Mouse (Mus musculus) right cerebral cortex, adult 2 months (tissue): ENCODE measurements at regions not wholly inside any gene's neighbourhood (a gene's known extent, or its start where the extent isn't known, plus 50 kb on each side); places are given as distances from the start of the nearest gene placed in this dataset.

Source experiments
- DNase-seq, 2 experiments: peaks; one replicate each; pipeline ENCODE4 v3.0.0; 2021 to 2022; ENCODE audit warnings: low spot score in 2 of 2

DNA sequence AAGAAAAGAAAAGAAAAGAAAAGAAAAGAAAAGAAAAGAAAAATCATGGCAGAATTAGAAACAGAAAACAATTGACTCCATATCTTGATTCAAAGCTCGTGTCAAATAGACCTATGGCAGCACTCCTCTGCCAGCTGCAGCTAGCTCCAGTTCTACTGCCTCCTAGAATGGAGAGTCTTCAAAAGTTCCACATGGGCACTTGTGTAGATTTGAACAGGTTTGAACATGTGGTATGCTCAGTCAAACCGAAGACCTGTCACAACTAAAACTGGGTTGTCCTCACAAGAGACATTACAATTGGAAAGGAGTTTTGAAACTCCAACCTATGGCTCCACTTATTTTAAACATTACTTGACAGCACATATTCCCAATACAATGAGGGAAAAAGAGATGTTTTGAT, 355.6 kb upstream of the Atp2b1 start:
- DNase-seq: no peak

DNA sequence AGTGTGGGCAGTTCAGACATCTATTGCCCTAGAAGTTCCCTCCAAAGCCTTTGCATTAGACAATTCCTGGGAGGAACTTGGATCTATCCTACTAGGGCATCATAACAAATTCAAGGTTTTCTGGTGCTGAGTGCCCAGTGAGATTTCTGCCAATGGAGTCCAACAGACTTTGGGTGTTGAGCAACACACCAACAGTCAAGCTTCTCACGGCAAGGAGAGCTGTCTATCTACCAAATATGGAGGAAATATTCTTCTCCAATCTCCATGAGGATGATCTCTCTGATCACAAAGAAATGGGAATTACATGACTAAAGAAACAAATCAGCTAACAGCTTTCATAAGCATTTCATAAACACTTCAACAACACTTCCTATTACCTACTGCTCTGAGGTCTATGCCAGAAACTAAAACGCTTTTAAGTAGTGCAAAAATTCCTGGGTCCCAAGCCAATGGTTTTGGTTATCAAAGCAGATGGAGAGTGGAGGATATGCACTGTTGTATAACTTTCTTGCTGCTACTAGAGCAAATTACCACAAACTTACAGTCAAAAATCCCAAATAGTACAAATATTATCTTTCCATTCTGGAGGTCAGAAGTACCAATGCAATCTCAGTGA, 351.8 kb upstream of the Atp2b1 start:
- DNase-seq: no peak

DNA sequence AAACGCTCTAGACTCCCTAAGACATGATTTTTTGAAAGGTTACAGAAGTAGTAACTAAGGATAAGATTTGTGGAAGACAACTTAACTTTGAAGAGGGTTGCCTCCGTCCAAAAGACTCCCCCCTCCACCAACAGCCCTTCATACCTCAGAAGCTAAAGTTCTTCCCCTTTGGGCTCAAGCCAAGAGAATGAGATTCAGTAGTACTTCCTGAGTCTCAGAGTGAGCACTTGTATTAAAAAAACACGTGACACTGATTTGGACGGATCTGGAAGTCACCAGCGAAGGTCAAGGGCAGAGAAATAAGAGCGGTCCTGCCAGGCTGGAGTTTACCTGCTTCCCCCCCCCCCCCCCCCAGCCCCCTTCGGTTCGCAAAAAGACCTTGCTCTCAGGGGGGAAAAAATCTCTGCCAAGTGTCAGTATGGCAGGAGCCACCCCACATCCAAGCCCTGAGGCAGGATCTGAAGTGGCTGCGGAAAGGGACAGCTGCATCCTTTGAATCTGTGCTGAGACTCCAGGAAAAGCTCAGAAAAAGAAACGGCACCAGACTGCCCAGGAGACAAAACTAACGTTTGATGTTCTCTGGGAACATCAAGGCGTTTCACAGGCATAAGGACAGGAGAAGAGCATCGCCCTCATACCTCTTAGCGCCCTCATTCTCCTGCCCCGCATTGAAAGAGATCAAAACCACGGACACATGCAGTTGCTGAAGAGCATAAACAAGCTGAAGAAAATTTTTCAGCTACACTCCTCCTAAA, 341.2 kb upstream of the Atp2b1 start:
- peak in 1 of 2 experiments; percentile 7 for DNase-seq

DNA sequence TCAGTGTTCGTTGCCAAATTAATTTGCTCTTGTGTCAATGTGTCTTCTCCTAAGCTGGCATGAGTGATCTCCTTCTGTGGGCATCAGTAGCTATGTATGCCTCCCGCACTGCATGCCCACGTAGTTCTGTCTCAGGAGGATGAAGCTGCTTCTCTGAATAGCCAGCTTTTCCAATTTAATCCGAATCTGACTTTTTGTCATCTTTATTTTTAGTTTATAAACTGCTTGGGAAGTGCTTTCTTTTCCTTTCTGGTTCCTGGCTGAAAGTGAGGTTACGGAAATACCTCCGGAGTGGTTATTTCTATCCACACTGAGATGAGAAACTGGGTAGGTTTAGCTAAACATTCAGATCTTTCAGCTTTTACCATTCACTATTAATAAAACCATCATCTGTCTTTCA, 337.2 kb upstream of the Atp2b1 start:
- peak; percentile 24 to 30 for DNase-seq

DNA sequence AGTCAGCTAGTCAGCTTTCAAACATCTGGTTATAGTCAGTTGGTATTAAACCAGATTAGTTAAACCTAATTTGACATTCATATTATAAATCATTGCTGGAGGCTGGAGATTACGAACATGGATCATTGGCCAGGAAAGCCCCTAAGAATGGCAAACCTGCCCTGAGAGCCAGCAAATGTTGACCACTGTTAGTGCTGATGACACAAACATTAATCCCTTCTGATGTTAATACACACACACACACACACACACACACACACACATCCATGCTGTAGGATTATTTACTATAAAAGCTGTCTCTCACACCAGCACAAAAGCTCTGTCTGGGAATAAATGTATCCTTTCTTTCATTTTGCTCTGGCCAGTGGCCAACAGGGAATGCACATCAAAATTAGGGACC, 329.4 kb upstream of the Atp2b1 start:
- no peak for DNase-seq

DNA sequence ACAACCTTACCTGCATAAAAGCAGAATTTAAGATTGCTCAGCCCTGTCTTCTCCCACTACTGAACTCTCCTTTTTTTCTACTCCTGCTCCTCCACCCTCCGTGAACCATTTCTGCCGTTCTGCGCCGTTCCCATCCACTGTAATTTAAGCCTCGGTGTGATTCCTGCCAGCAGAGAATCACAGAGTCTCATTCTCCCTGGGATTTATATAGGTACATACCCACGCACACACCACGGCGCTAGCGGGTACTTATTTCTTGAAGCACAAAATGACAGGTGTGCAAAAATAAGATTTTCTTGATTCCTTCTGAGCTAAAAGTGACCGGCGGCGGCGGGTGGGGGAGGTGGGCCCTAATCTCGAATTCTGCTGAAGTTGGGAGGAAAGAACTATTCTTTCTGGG, 324.5 kb upstream of the Atp2b1 start:
- peak; percentile 48 to 55 for DNase-seq

DNA sequence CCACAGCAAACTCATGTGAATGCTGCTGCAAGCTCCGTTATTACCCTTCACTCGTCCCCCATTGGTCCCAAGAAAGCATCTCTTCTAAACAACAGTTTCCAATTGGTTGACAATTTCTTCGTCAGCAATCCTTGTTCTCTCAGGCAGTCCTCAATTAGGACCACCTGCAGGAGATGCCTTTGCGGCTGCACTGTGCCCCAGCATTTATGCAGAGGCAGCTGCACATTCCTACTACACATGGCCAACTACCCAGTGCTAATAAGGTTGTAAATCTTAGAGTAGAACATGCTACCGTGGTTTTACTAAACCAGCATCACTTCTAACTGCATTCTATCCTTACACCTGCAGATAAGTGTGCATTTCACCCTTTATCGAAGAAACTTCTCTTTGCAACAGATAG, 322.1 kb upstream of the Atp2b1 start:
- no peak for DNase-seq

DNA sequence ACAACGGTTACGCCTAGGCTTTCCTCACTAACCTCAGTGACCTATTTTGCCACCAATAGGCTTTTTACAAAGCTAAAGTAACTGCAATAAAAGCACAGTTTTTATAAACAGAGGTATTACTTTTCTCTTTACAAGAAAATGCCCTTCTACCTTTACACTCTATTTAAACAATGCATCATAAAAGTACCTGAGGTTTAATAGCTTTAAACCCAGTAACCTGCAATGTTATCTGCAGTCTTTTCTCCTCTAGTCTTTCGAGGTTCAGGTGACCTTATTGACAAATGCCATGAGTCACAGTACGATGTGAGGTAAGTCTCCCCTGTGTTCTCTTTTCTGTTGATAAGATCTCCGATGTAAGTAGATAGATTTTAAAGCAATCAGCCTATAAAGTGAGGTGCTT, 320.3 kb upstream of the Atp2b1 start:
- no peak for DNase-seq

DNA sequence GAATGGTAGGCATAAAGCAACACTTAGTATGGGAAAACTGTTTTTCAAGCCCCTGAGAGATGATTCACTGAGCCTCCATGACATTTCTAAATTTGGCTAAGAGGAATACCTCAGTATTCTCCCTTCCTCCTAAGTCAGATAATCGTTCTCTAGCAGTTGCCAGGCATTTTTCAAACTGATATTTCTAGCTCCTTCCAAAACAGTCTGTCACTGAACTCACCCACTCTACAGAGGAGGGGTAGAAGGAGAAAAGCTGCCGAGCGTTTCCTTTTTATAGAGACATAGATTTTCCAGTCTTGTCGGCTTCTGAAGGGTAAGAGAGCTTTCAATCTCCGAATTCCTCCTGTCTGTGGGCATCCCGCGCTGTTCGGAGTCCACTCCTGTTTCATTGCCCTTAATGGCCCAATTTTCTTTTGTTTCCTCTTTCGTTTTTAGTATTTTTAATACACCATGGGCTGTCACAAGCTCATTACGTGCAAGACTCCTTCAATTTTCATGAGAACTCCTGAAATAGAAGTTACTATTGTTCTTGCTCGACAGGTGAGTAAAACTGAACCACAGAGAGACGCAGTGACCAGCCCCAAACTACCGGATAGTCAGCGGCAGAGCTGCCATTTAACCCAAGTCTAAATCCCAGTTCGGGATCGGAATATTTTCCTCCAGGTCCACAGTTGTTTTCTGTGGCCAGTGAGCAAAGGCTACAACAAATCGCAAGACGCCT, 305.8 kb upstream of the Atp2b1 start:
- peak; percentile 38 to 50 for DNase-seq

DNA sequence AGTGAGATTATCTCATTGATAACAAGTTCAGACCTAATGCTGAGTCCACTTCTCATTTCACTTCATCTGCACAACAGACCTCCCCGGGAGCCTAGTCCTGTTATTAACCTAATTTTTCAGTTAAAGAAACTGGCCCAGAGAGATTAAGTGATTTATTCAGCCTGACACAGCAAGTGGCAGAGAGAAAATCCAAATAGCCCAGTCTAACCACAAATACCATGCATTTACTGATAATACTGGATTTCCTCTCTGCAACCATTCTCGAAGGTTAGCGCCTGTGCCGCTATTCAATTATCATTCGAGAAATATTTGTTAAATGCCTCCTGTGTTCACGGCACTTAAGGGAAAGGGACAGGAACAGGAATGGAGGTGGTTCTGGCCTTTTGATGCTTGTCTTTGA, 303.5 kb upstream of the Atp2b1 start:
- no peak for DNase-seq

DNA sequence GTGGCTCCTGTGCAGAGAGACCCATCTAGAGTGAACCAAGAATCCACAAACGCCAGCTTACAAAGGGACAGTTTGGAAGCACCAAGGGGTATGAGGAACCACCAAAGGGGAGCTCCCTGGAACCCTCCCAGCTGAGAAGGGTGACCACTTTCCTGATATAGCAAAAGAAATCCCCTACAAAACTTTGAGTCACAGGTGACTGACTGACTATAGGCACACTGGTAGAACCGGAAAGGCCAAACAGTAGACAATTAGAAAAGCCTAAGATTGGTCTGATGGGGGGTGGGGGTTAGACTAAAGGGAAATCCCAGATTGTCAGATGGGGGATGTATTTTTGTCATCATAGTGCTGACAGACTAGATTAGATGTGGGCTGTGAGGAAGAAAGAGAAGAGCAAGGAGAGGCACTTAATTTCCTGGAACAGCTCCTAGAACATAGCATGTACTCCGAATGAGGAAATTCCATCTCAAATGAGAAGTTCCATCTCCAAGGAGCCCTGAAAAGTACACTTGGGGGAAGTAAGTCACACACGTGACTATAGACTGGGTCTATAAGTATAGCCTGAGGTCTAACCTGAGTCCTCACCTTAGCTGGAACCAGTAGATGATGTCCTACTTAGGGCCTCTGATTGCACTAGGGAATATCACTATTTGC, 302.4 kb upstream of the Atp2b1 start:
- no peak for DNase-seq

DNA sequence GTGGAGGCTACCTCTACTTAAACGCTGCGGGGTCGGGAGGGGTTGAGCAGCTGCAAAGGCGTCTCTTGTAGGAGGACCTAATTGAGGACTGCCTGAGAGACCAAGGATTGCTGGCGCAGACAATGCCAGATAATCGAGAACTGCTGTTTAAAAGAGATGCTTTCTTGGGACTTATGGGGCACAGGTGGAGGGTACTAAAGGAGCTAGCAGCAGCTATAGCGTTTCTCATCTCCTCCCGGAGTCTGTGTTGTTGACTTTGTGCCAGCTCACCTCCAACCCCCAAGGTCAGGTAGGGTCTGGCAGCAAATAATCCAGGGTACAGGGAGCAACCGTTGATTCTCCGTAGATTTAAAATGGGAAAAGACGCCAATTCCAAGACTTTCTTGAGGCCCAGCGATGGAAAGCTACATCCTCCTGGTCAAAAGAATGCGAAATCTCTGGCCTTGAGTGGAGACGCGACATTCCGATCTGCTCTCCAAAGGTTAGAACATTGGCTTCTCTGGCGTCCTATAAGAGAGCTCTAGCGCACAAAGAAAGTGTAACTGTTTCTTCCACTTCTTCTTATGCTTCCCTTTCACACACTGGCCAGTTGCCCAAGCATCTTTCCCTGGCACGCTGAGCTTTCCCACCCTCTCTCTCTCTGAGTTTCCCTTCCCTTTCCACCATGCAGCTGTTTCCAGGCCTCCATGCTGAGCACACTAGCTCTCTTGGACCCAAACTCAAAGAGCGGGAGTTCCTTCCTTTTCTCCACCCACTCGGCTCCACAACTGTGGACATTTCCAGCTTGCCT, 295.3 kb upstream of the Atp2b1 start:
- peak in 1 of 2 experiments; percentile 20 for DNase-seq

DNA sequence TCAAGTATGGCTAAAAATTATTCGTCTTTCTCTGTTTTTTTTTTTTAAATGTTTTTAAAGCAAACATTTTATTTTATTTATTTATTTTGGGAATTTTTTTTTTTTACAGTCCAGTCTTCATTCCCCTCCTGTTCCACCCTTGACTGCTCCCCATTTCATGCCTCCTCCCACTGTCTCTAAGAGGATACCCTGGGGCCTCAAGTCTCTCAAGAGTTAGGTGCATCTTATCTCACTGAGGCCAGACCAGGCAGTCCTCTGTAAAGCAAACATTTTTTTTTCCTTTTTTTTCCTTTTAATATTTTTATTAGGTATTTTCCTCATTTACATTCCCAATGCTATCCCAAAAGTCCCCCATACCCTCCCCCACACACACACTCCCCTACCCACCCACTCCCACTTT, 290.1 kb upstream of the Atp2b1 start:
- no peak for DNase-seq

DNA sequence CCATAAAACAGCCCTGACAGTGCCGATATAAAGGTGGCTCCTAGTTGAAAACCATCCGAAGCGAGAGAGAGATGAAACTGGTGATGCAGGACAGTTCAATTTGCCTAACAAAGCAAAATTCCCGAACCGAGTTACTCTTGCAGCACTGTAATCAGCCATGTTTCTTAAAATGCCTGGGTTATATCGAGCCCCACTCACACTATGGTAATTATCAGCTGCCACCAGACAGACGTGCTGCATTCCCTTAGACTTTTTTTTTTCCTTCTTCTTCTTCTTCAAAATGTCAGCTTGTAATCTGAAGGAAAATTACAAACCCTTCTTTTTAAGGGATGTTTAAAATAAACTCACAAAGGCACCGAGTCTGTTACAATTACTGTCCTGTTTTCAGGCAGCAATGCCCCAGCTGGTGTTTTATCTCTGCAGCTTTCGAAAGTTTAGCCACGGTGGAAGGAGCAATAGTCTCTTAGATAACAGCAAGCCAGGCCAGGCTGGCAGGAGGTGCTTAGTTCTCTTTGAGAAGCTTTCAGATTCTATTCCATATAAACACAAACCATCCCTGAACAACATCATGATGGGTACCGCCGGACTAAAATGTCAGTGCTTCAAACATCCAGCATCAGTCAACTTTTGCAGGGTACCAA, 289.4 kb upstream of the Atp2b1 start:
- DNase-seq: no peak

DNA sequence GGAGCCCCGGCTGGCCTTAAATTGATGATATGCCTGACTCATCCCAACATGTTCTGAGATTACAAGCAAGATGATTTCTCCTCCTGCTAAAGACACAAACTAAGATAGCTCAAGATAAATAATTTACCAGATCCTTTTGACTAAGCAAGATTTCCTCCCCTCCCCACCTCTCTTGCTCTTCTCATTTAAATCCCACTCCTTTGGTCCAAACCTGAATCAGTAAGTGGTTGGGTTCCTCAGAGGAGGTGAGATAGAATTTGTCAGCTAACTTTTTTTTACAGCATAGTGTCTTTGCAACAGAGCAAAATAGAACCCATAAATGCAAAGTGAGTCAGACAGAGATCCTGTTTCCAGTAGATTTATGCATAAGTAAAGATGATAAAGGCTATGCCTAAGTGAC, 286.0 kb upstream of the Atp2b1 start:
- no peak for DNase-seq

DNA sequence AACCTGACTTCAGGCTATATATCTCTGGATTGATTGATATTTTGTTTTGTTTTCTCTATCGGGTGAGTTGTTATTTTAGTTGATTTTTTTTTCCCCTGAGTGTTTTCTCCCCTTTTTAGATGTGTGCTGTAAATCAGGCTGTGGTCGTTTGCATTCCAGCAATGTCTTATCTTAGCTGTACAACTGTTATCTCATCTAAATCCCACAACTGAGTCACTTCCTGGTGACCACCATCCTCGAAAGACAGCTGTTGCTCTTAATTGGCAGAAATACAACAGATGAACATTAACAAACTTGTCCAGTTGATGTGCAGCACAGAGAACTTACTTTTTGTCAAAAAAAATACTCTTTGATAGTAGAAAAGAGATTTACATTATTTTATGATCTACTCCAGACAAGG, 285.0 kb upstream of the Atp2b1 start:
- DNase-seq: no peak

DNA sequence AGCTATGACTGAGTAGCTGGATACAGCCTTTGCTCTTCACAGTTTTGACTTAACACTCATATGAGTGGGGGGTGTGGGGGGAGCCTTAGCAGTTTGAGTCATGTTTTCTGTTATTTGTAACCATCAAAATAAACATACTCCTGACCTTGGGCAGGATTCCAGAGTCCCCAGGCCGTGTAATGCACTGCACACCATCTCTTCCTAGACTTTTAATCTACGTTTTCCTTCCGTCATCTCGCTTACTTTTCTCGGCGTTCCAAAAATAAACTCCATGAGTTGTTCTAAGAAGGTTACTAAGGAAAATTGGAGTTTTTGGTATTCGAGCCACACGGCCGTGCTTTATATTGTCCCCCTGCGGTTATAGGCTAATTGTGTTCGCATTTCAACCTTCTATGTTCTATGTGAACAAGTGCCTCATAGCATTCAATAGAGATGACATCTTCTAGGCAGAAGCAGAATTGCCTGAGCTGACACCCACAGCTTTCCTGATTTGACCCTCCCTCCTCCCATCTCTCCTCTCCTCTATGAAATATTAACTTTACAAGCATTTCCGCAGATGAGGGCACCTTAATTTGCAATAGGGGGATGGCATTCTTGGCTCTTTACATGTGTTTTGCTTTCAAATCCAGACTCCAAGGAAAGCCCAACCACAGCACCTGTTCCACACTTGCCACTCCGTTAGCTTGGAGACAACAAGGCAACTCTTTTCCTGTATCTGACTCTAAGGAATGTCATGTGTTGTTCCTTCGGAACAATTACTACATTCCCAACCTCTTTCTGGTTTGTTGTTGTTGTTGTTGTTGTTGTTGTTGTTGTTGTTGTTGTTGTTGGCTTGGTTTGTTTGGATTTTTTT, 276.2 kb upstream of the Atp2b1 start:
- DNase-seq: no peak

DNA sequence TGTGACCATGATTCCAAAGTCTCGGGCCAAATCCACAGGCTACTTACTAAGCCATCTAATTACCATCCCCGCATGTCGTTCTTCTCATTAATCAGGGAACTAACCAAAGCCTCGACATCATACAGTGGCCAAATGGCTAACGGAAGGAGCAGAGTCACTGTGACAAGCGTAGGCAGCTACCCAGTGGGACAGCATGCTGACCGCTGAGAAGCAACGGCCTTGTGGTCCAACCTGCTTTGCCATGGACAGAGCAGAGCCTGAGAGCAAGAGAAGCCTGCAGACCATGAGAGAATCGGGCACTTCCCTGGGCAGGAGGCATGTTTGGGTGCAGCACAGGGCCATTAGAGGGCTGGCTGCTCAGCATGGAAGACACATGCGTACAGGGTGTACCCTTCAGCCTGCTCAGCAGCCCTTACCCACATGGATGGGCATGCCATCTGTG, 268.5 kb upstream of the Atp2b1 start:
- DNase-seq: no peak

DNA sequence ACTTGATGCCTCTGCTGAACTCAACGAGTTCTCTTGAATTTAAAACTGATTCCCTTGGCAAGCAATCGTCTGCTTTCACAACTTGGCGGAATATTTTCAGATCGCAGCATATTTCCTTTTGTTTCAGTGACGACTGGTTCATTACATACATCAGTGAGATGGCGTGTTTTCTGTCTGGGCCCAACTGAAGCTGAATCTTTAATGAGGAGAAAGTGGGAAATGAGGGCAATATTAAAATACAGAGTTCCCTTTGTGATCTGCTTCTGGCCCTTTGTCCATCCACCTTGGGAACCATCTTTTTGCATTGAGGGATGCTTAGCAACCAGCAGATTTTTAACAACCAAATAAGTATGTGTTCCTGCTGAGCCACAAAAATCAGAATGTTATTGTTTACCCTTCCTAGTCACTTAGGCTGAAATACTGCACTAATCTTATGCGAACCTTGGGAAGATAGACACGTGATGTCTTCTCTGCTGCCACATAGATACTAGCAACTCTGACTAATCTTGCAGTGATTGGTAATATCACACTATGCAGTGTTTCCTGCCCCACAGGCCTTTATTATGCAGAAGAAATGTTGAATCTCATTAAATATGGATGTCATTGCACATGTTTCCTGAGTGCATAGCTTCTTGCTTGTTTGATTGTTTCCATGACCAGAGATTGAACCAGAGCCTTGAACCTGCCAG, 267.8 kb upstream of the Atp2b1 start:
- no peak for DNase-seq
